Mouse (Mus musculus): Measurements from ENCODE around the gene Tmem47.
A peak's percentile ranks its signal among the peaks of the same experiment; 100 is the strongest.

Gene Tmem47

DNA sequence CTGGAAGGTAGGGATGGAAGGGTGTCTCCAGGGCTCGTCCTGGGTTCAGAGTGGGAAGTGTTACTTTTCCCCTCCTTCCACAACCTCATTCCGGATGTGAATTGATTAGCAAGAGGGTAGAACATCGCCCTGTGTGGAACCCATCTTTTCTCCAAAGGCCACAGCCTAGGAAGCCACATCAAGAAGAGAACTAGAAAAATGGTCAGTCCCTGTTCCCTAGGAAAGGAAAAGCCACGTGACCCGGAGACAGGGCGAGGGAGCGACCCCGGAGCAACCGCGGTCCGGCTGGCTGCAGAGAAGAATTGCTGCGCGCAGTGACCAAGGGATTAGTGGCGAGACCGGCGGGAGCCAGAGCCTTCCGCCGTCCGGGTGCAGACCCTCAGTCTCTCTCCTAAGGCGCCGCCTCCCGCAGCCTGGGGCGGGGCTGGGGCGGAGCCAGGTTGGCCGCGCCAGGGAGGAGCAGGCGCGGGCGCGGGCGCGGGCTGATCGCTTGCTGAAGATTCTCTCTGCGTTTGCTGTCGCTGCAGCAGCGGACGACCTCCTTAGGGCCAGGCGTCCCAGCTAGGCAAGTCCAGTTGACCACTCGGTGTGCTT lies at the start of gene Tmem47:
TSS of gene Tmem47 (plus strand) at position 489 of the 594 bp plus-strand sequence.
- DNase-seq, result peak; percentile 65

DNA sequence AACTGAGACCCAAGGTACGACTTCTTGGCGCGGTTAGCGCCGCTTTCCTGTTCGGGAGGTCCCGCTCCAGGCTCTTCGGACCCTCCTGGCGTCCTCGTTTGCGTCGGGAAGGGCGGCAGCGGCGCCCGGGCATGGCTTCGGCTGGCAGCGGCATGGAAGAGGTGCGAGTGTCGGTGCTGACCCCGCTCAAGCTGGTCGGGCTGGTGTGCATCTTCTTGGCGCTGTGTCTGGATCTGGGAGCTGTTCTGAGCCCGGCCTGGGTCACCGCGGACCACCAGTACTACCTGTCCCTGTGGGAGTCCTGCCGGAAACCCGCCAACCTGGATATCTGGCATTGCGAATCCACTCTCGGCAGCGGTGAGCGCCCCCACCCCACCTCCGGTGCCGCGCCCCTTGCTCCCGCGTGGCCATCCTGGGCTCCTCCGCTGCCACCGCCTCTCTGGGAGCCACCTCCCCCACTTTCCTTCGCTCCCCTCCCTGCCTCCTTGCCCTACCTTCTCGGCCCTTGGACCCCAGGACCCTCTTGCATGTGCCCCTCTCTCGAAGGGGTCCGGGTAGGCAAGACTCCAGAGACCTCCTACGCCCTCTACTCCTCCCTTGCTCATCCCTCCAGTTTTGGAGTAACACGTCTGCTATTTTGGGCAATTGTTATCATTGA lies 435 bp downstream of the Tmem47 start:
- peak; percentile 5 for DNase-seq

DNA sequence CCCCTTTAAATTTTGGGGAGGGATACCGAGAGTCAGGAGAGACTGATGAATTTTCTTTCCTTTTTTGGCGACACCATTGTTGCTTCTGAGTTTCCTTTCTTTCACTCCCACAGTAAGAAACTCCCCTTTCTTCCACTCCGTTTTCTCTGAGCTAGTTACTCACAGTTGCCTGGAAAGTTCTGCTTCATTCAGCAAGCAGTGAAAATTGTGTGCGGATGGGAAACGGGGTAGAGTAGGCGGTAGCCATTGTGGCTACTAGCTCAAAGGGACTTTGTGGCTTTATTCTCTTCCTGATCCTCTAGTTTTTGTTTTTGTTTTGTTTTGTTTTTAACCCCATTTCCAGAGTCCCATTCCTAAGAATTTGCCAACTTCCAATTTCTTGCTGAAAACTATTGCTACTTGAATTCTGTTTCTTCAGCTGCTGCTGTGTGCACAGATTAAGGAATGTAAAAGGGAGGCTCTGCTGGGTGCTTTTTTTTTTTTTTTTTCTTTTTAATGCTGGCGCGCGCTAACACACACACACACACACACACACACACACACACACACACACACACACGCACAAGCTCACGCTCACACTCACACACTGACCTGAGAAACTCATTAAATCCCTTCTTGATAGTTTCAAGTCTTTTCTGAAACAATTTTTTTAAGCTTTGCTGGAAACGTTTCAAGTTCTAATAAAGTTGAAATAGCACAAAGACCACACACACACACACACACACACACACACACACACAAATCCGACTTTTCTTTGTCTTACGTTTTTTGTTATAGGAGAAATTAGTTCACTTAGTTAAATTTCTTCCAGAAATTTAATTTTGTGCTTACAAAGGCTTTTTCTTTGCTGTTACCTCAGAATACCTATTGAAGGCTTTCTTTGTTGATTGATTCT lies 1.5 kb downstream of the Tmem47 start:
- peak; percentile 7 for DNase-seq

DNA sequence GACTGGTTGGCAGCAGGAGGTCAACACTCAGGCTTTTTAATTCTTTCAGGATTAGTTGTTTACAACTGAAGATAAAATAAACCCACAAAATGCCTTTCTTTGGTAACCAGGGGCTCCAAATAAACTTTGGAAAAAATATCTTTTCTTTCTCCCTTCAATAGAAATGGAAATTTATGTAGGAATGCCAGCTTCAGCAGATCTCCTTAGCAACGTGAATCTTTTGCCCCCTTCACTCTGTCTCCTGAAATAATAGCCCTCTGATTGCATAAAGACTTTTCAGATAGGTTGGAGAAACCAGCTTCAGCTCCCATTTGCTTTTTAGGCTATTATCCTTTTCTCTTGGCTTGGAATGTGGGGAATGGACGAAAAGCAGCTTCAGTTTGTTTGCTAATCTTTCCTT lies 2.2 kb downstream of the Tmem47 start:
- DNase-seq, result no peak

DNA sequence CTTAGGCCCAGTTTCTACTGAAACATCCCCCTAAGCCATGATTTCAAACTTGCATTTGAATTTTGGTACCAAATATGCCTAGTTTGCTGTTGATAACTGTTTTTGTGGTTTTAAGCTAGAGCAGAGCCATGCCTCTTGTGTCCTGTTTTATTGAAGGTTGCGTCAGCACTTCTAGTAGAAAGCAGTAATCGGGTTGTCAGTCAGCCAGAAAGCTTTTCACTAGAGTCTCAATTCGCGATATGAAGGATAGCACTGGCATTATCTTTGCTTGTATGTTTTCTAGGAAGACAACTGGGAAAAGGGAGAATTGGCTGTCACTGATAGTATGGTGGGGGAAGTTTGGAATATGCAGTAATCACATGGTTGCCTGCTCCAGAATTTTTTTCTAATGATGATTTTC lies 3.3 kb downstream of the Tmem47 start:
- no peak for DNase-seq

DNA sequence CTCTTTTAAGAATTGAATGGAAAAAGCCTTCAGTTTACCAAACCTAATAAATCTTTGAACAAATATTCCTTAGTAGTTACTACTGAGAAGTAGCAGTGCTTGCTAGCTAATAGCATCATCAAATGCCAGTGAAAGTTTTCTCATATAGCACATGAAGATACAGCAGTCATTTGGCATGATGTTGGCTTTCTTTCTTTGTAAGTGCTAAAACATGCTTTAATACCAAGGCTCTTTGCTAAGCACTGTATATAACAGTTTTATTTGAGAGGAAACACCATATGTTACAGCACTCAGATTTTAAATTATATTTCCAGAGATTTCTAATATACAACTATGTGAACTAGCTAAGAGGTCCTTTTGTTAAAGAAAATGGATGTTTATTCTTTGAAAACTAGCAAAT lies 8.0 kb downstream of the Tmem47 start:
- DNase-seq, result no peak

DNA sequence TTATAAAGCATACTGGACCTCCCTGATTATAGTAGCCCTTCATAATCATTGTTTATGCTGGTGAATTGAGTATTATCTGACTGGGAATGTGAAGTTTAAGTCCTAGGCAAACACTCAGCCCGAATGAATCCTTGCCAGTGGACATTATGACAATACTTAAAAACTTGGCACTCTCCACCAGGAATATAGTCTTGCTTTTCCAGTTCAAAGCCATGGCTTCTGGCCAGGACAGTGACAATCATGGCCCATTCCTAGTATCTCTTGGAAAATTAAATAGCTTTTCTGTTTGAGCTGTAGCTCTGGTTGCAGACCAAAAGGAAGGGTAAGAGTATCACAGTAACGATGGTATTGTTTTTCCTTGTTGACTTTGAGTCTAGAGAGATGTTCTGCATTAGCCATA lies 10.5 kb downstream of the Tmem47 start:
- no peak for DNase-seq

DNA sequence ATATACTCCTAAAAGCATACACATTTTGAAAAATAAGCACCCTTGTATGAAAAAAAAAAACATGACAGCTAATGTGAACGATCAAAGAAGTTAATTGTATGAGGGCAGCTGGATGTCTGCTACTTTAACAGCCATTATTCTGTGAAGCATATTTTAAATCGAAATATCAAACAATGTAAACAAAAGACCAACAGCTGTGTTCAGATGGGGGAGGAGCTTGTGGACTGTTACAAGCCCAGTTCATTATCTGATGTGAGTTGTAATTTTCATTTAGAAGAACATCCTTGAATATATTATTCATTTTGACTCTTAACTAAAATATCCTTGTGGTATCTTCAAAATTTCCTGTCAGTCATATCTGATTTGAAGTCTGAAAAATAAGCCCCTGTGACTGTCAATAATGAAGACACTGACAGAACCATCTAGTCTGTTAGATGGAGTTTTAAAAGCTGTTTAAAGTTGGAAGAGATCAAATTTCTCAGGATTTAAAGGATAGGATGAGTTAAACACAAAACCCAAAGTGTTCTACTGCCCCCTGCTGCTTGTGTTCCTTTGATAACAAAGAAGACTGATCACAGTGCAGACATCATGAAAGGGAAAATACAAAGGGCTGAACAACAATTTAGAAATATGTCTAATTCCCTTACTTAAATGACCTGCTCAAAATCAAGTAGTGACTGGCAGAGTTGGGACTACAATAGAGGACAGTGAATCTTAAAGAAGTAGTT lies 14.7 kb downstream of the Tmem47 start:
- DNase-seq, result peak; percentile 13

DNA sequence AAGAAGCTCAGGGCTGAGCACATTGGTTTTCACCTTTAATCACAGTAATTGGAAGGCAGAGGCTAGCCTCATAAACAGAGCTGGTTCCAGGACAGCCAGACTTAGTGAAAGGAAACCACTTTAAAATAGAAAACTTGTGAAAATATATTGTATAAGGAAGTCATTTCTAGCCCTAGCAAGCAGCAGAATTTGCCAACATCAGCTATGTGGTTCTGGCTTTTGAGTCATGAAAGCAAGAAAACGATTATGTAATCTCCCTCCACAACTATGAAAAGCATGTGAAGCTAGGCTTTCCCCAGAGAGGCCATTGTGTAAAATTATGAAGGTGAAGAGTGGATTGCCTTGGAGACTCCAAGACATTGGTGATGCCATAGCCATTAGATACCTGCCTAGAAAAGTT lies 76.9 kb downstream of the Tmem47 start:
- peak; percentile 0 for DNase-seq
